Mouse (Mus musculus) skeletal muscle tissue, adult 2 months (tissue): ENCODE results near the gene Rims3.

ENCODE experiments used
- DNase-seq: peaks from one replicate; pipeline ENCODE4 v3.0.0-alpha.2; 2012; ENCODE audit warnings: low read depth, low spot score

Gene Rims3

DNA sequence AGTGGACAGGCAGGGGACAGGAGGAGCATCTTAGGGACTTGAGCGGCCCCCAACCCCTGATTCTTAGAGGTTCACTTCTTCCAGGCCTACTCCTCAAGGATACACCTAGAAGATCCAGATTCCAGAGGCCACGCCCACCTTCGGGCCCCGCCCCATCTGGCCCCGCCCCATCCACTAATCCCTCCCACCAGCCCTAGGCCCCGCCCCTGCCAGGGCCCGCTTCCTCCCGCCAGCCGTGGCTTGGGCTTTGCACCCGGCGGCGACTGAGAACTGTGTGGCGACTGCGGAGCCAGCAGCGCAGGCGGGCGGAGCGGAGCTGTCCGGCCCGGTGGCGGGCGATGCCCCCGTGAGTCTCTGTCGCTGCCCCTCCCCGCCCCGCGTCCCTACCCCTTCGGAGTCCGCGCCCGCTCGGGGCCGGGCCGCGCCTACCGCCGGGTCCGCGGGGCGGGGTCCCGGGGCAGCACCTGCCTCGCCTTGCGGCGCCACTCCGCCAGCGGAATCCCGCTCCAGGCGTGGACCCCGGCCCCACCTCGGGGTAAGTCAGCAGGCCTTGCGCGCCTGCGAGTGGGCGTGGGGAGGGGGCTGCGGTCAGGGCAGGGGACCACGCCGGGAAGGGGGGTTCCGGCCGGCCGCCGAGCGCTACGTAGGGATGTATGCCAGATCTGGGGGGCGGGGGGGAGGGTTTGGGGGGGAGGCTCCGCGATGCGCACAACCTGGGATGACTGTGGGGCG lies at the start of gene Rims3:
TSS of gene Rims3 (plus strand) at position 229 of the 732 bp plus-strand sequence.
- no peak for DNase-seq

DNA sequence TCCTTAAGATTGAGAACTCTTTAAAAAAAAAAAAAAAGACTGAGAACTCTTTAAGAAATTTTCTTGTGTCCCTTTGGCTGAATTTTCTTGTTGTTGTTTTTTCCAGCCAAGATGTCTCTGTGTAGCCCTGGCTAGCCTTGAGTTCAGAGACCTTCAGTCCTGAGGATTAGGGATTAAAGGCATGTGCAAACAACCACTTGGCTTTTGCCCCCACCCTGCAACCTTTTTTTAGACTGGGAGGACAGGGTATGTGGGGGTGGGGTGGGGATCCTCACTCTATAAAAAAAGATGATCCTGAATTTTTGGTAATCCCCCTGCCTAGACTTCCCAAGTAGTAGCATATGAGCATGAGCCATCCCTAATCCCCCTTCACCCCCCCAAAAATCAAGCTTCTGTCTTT lies 48.8 kb upstream of the Rims3 start:
- no peak for DNase-seq

DNA sequence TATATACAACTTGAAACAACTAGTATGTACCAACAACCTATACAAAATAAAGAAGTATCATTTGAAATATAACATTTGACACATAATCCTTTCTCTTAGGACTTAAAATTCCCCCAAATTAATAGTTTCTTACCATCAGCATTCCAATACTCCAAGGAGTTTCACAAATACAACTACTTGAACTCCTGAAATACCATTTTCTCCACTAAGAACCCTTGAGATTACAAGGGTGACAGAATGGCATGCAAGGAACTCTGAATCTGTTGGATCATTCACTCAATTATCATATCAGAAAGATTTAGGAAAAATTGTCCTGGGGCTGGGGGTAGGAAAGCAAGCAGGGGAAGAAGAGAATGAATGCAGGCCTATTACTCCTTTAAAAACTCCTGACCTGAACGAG lies 40.9 kb upstream of the Rims3 start:
- no peak for DNase-seq

DNA sequence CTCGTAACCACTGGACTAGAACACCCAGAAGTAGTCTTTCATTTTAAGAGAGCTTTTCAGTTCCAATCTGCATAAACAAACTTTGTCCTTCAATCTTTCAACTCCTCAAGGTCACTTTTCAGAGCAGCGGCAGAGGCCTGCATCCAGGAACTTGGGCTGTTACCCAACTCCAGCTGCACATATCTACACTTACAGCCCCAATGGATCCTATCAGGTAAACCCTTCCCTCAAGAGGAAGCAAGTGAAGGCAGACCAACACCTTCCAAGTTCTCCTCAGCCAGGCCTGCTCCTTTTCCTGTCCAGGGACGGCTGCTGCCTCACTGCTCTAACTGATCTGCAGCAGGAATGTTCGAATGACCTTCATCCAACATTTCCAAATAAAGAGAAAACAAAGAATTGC lies 40.4 kb upstream of the Rims3 start:
- DNase-seq, result no peak

DNA sequence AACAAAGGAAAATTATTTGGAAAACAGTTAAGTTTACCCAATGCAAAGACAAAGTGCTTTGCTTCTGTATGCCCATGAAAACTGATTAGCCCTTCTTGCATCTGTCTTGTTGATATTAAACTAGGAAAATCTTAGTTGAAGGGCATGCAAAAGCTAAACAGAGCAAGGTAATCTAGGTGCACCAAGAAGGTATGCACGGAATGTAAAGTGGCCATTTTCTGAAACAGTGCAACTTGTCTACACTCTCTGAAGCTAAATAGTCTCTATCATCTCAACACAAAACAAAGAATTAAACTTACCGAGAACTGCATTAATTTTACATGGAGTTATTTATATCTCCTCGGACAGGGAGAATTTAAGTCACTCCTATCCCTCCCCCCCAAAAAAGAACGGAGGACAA lies 39.5 kb upstream of the Rims3 start:
- DNase-seq, result no peak

DNA sequence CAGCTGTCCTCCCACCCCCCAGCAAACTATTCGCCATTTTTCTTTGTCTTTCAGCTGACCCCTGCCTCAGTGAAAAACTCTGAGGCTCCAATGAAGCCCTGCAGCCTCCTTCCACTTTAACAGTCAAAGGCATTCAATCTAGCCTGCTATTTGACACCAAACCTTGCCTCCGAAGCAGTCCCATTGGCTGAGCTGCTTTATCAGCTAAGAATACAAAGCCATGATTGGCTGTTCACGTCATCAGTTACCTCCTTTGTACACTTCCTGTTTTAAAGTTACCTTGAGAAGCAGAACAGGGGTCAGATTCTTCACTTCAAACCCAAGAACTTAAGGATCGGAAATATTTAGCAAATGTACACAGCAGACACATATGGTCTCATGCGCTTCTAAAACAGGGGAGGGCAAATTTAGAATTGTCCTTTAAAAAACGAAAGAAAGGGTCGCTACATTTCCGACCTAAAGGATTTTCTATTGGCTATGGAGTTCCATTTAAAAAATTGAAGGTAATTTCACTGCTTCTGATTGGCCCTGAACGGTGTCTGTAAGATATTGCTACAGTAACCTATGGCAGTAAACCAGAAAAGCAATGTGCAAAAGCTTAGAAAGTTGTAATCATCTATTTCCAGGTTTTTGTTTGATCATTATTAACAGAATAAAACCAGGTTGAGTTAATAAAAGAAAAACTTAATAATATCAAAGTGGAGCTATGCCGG lies 38.8 kb upstream of the Rims3 start:
- DNase-seq, result peak; percentile 91

DNA sequence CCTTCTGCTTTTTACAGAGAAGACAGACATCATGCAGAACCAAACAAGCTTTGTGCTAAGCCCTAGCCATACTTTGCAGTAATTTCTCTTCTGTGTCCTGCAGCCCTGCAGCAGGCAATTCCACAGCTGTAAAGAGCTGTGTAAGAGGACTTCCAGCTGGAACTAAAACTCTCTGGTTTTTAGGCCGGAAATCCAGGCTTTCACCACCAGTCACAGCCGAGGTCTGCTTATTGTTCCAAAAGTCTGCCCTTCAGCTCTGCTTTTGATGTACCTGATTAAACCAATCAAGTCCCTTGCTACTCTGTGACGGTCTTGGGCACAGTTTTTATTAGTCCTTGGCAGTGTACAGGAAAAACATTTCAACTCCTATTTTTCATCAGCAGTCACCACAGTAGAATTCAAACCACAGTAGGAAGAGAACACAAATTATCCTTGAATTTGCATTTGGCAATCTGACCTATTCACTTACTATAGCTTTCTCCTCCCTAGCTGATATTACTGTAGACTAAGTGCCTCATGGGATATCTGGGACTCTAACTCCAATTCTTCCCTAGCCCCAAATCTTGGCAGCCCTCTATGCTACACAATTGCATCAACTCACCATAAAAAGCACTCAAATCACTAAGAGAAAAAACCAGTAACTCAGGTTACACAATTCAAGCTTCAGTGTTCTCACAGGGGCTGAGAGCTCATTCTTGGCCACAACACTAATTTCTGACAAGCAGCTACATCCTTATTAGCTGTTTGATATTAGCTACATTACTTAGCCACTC lies 37.4 kb upstream of the Rims3 start:
- DNase-seq, result no peak

DNA sequence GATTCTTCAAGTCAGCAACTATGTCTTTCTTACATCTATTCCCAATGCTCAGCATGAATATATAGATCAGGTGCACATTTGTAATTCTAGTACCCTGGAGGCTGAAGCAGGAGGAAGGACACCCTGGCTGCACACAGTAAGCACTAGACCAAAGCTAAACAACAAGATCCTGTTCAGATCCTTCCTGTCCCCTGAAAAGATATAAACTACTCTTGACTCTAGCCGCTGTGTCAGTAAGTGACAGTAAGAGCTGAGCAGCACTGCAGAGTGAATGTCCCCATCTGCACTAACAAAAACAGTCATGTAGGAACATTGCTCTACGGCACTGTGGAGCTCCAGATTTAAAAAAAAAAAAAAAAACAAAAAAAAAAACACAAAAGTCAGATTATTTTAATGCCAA lies 36.7 kb upstream of the Rims3 start:
- DNase-seq, result no peak

DNA sequence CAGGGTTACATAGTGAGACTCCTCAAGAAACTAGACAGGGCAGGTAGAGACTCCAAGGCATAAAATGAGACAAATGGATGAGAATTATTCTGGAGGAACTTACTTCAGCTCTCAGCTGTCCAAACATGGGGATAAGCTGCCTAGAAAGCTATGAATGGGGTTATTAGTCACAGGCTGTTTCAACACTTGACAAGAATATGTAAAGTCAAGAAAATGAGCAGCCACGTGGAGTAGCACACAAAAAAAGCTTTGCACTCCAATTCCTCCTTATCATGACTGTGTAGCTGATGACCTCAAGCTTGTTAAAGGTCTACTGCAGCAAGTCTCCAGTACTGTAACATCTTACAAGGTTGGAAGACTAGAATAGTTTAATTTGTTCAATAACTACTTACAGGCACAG lies 35.3 kb upstream of the Rims3 start:
- no peak for DNase-seq

DNA sequence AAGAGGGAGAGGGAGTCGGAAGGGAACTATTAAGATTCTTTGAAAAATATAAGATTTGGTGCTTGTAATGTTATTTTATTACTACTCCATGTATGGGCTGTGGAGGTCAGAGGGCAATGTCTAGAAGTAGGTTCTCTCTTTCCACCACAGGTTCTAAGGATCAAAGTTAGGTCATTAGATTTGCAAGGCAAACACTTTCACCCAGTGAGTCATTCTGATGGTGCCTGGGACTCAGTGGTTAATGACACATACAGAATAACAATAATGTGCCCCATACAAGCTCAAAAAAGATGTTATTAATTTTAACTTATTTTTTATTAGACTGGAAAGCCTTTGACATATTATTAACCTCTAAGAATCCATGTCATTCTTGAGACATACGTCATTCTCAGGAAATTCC lies 34.7 kb upstream of the Rims3 start:
- no peak for DNase-seq

DNA sequence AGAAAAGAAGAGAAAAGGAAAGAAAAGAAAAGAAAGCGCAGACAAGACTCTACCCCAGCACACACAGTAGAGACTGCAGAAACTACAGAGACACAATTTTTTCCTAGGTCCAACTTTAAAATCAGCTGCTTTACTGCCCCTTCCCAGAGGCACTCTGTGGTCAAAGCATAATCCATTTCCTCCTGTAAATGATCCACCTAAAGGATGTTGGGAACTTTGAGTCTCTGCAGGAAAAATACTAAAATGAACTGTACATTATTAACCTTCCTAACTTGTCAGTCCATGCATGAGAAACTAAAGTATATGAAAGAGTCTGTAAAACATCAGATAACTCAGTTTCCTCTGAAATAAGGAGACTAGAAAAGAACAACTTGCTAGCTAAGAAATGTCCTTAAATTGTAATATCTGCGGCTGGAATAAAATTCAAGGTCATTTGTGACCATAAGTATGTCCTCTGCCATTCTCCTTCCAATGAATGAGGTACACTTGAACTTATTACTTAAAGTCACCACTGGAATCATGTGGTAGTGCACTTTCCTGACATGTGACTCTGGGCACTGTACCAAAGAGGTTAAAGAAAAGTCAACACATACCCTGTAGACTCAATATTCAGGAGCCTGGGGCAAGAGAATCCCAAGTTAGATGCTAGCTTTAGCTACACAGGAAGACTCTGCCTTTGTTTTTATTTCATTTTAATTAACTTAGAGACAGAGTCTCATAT lies 32.3 kb upstream of the Rims3 start:
- no peak for DNase-seq

DNA sequence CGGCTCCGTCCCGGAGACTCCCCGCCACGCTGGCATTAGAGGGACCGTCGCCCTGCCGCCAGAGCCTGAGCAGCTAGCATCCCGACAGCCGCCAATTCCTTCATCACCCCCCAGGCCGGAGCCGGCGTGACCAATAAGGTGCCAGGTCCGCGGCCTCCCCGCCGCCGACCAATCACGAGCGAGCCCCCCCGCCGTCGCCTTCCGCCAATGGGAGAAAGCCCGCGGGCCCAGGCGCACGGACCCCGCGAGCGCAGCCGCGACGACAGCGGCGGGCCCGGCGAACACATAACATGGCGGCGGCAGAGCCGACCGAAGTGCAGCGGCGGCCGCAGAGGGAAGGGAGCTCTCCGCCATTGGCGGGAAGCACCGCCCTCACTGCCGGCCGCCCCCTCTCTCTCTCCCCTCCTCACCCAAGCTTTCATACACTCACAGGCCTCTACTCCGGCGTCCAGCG lies 29.5 kb upstream of the Rims3 start:
- DNase-seq, result peak; percentile 95

DNA sequence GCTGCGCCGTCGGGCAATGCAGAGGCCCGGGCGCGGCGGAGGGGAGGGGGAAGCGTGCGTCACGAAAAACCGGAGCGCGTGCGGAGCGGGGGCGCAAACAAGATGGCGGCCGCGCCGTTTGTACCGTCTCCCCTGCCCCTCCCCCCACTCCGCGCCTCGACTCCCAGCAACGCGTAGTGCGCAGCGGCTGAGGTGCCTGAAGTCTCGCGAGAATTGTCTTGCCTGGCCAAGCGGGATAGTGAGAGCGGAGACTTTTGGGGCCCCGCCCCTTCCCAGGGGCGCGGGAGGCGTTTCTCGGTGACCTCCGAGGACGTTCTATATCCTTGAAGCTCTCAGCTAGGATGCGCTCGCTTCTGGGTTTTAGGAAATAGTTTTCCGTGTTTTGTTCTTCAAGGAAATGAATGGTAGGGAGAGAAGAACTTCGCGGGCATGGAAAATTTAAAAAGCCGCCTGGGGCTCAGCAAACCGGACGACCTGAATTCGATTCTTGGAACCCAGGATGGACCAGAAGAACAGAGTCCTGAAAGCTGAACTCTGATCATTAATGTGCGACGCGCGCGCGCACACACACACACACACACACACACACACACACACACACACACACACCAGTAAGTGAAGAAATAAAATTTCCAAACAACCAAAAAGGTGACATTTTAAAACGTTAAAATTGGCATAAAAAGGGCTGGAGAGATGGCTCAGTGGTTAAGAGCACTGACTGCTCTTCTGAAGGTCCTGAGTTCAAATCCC lies 28.9 kb upstream of the Rims3 start:
- DNase-seq, result peak; percentile 99

DNA sequence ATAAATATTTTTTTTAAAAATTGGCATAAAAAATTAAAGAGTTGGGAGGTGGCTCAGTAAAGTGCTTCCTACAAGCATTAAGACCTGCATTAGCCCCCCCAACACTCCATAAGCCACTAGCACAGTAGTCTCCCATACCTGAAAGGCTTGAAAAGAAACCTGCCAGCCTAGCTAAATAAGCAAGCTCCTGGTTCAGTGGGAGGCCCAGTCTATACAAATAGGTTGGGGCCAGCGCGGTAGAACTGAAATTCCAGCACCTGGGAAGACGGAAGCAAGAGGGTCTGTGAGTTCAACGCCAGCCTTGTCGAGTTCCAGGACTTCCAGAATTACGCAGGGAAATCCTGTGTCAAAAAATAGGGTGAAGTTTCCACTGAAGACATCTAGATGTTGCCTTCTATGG lies 28.2 kb upstream of the Rims3 start:
- no peak for DNase-seq

DNA sequence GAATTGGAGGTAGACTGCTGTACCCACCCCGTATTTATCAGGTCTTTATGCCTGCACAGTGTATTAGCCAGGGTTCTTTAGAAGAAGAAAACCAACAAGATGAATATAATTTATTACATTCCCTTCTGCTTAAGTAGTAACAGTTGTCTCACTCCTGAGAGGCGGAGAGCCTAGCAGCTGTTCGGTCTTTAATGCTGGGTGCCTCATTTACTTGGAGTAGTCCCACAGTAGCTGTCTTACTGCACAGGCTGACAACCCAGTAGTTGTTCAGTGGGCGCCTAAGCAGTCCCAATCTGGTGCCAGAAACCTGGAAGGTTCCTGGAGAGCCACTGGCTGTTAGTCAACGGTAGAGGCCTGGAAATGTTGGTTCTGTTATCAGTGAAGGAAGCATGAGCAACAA lies 23.8 kb upstream of the Rims3 start:
- DNase-seq, result no peak

DNA sequence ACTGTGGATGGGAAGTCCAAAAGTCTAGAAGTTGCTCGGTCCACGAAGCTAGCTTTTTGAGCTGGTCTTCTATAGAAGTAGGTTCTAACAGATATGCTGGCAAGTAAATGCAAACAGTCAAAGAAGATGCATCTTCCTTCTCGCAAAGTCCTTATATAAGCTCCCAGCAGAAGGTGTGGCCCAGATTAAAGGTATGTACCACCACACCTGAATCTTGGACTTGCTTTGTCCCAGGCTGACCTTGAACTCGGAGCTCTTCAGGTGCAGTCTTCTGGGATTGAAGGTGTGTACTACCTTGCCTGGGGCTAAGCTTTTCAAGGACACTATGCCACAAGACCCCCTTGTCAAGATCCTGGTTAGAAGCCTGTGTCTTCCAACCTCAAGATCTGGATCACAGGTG lies 23.1 kb upstream of the Rims3 start, which contains the start of gene Nfyc:
TSS of gene Nfyc (minus strand) at position 101 of the 400 bp plus-strand sequence.
- DNase-seq, result no peak

DNA sequence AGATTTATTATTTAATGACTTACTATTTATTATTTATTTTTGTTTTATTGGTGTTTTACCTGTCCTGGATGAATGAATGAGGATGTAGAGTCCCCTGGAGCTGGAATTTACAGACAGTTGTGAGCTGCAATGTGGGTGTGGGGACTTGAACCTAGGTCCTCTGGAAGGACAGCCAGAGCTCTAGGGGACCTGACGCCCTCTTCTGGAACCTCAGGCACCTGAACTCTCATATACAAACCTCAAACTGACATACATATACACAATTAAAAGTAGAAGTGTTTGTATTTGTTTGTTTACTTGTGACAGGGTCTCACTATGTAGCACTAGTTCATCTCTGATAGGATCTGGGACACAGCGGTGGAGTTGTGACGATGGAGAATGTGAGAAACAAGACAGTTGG lies 13.3 kb upstream of the Rims3 start:
- no peak for DNase-seq

DNA sequence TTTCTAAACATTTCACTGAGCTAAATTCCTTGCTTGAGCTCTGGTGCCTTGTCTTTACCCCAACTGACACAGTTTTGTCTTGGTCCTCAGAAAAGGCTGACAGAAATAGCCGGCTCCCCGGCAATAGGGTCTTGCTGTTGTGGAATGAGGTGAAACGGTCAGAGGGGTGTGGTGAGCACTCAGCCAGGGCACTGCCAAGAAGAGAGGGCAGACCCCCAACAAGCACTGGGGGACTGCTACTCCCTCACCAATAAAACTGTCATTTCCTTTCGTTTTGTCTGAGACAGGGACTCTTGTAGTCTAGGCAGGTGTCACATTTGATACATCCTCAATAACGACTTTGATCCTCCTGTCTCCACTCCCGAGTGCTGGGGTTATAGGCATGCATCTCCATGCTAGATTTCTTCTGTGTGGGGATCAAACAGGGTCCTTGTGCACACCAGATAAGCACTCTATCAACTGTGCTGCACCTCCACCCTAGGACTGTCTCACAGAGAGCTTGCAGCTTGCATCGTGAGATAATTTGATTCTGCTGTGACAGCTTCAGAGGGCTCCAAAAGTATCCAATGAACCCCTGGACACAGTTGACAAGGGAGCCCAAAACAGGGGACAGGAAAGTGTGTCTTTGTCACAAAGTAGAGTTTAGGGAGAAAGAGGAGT lies 10.1 kb upstream of the Rims3 start:
- no peak for DNase-seq

DNA sequence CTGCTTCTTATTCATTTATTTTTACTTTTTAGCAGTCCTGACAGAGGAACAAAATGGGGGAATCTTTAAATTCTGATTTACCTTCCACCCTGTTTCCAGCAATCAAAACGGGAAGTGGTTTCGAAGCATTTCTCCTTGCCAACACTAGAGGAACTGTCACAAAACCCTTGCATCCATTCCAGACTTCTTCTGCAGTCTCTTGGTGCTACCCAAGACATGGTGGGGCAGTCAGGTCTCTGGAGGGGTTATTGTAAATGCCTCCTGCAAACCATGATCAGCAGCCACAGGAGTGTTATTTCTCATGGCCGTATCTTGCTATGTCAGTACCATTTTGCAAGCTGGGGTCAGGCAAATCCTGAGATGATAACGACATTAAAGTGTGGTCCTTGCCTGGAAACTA lies 9.5 kb upstream of the Rims3 start:
- no peak for DNase-seq

DNA sequence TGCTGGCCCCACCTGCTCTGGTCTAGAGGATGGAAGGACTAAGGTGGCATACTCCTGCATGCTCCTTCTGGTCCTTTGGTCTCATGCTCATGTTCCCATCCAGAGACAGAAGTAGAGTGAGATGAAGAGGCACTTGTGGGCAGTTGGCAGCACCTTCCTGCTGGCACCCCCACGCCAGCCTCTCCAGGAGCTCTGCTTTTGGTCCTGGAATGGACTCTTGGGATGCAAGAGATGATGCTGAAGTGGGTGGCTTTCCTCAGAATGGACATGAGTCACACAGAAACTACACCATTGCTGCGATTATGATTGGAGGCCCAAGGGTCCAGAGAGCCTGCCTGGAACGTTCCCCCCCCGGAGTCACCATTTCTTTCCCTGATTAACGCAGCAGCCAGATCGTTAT lies 5.7 kb upstream of the Rims3 start:
- DNase-seq, result no peak

DNA sequence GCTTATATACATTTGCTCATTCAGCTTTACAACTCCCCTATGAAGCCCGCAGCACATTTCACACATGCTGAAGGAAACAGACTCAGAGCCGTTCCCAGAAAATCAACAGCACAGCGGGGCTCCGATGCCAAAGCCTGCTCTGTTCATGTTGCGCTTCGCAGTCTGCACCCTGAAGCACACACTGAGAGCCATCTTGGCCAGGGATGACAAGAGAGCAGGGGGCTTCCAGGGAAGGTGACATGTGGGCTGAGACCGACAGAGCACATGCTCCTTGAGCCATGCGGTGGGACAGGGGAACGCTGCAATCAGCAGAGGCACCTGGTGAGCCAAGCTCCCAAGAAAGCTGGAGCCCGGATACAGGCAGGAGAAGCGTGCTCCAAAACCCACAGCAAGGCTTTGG lies 5.2 kb upstream of the Rims3 start:
- DNase-seq, result no peak
